Mouse (Mus musculus) thymus, postnatal 14 days (tissue): ENCODE results near the gene Vwa3a.

Source experiments
- DNase-seq: peaks from one replicate; pipeline ENCODE4 v3.0.0; 2021

The Vwa3a gene

GRCm38 (mm10) chr7:120748478-120748877, 9.4 kb downstream of the Vwa3a start:
- DNase-seq: no peak

GRCm38 (mm10) chr7:120751330-120751729, 12.2 kb downstream of the Vwa3a start:
- DNase-seq: no peak

DNA sequence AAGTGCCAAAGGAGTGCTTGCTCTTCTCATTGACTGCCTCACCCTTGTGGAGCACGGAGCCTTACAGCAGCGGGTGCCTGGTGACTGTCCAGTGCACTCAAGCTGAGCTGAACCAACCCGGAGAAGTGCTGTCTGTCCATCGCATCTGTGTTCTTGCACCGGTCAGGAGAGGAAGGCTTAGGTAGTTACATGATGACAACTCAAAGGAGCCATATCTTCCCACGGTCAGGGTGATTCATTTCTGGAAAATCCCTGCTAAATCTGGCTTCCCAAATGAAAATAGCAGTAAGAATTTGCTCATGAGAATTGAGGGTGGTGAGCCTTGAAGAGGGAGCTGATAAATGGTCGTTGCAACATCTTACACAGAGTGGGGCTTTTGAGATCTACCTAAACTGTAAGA, 12.8 kb downstream of the Vwa3a start:
- DNase-seq: no peak

DNA sequence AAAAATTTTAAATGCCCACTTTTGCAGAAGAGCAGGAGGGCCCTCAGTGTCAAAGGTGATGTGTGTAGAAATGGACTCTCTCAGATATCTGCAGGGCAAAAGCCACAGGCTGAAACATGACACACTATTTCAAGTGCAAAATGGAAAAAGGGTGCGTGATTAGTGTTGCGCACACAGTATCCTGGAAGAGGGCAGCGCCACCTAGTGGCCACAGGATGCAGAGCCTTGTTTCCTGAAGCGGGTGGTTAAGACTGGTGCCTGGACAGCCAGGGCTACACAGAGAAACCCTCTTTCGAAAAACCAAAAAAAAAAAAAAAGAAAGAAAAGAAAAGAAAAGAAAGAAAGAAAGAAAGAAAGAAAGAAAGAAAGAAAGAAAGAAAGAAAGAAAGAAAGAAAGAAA, 15.6 kb downstream of the Vwa3a start:
- DNase-seq: peak; percentile 81

GRCm38 (mm10) chr7:120767369-120767768, 28.3 kb downstream of the Vwa3a start:
- DNase-seq: no peak

DNA sequence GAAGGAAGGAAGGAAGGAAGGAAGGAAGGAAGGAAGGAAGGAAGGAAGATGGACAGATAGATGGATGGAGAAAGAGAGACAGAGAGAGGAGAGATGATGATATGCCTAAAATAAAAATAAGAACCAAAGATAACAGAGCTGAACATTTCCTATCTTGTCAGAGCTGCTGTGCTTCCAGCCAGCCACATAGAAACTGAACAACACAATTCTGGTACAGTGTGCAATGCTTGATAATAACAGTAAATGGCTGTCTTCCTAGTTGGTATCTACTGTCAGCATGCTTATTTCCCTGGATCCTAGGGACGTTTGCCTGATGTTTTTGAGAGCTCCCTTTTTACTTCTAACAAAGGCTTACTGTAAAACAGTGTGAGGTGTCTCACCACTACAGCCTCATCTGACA, 32.3 kb downstream of the Vwa3a start:
- DNase-seq: no peak

- DNase-seq: no peak
Observed at GRCm38 (mm10) chr7:120778012-120778411, 38.9 kb downstream of the Vwa3a start.

DNA sequence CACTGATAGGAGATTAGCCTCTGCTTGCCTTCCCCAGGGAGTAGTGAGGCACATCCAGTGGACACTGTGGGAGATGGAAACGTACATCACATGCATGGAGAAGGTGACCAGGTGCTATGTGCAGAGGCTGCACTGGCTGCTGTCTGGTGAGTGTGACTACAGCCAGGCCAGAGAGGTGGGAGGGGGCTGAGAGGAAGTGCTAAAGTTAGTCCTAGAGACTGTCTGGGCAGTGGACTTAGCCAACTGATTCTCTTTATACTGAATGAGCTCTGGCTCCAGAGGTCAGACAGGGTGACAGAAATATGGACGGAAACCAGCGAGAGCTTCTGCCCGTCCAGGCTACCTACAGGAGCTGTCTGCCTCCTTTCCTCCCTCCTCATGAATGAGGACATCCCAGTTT, 56.4 kb downstream of the Vwa3a start:
- no peak for DNase-seq

DNA sequence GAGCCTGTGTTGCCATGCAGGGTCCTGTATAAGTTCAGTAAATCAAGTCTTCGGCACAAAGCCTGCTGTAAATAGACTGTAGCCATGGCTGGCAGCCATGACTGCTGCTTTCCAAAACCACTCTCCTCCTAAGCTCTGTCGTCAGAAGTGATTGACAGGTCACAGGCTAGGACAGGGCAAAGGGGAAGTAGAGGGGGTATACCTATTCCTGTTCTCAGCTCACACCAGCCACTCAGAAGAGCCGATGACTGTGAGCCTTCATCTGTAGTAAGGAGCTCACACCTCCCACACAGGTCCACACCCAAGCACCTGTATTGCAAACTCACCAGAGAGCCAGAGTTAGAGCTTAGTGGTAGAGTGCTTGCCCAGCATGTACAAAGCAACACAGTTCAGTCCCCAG, 57.3 kb downstream of the Vwa3a start:
- DNase-seq: no peak

DNA sequence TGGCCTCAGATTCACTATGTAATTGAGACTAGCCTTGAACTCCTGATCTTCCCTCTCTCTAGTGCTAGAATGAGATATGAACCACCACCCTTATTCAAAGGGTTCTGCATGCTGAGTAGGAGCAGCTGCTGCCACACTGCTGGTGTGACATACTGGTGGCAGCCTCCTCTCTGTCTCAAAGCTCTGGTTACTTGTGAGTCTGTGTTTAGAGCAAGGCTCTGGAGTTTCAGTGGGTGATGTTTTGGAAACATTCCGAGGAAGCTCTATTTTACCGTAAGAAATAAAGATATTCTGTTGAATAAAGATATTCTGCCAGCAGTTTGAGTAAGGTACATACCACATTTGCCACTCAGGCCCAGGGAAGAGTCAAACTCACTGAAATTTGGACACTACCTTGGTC, 64.2 kb downstream of the Vwa3a start:
- no peak for DNase-seq

DNA sequence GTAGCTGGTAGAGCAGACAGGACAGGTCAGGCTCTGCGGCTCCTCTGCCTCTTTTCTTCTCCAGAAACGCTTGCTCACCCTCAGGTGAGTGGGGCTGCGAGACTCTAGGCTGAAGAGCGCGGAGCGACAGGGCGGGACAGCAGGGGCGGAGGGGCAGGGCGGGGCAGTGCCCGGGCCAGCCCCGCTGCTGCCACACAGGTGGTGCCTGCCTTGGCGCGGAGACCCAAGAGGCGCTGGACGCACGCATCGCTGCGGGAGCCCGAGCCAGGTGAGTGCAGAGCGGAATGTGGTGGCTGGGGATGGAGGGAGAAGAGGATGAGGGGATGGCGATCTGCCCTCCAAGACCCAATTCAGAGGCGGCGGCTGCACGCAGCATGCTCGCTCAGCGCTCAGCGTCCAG, 70.6 kb downstream of the Vwa3a start:
- DNase-seq: no peak

DNA sequence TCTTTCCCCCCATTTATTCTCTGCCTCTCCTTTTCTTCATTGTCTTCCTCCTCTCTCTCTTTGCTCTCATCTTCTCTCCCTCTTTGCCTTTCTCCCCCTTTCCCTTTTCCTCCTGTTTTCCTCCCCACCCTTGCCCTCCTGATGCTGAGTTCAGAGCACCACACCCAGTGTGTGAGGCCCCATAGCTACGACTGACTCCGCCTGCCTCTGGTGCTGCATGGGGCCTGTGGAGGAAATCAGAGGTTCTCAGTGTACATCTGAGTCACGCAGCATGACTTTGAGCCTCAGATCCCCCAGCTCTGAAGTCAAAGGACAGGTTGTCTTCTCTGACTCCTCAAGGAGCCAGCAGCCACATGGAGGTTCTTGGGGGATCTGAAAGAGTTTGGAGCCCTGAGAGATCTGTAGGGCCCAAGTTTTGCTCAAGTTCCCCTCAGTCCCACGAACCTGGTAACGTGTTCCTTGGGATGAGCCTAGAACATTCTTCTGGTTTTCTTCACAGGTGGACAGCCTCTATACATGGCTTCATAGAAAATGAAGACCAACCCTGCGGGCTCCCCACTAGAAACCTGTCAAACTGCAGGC, 72.8 kb downstream of the Vwa3a start, which contains the start of gene Gm5737:
TSS of gene Gm5737 (plus strand) at position 532 of the 582 bp plus-strand sequence.
- DNase-seq: no peak

DNA sequence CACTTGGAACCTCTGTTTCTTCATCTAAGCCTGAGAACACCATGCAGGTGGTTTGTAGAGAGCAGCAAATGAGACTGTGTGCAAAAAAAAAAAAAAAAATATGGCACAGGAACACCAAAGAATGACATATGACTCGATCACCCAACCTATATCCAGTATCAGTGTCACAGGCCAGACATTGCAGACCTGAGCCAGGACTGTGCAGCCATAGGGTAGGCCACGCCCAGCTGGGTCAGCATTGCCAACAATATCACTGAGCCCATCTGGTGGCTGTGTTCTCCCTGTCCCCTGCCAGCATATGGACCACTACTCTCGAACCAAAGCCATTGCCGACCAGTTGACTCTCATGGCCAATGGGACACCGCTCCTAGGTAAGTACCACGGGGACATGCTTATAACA, 78.4 kb downstream of the Vwa3a start:
- DNase-seq: no peak

GRCm38 (mm10) chr7:120819386-120819785, 80.3 kb downstream of the Vwa3a start:
- DNase-seq: no peak

GRCm38 (mm10) chr7:120823248-120823647, 84.1 kb downstream of the Vwa3a start:
- DNase-seq: peak; percentile 69

- DNase-seq: no peak
Observed at GRCm38 (mm10) chr7:120825097-120825496, 86.0 kb downstream of the Vwa3a start.

- peak; percentile 46 for DNase-seq
Observed at GRCm38 (mm10) chr7:120826408-120826807, 87.3 kb downstream of the Vwa3a start.

DNA sequence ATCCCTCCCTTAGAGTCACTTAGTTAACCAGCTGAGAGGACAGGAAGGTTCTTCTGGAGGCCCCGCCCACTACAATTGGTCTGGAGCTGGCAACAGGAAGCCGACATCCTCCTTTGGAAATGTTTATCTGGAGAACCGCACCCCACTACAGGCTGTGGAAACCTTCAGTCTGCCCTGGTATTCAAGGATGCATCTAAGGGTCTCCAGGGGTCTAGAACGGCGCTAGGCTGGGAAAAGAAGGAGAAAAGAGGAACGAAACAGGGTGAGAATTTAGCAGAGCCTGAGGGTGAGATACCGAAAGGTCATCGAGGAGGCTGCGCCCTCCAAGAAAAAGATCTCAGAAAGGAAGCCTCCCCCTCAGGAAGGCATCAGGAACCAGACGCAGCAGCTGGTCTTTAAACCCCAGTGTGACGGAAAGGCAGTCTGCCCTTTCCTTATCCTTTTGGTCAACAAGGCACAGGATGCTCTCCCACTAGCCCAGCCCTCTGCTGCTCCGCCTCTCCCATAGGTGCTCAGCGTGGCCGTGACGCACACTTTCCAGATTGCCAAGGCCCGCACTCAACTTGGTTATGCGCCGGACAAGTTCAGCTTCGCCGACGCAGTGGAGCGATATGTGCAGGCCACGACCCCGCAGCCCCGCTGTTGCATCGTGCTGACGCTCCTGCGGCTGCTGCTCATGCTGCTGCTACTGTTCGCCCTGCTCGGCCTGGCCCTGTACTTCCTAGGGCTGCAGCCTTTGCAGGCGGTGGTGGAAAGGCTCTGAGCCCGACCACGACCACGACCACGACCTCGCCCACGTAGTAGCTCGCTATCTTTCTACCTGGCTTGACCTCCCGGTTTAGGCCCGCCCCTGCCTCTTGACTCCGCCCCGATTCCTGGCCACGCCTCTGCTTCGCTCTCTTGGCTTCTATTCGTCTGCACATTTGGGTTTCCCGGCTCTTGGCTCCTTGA, 91.6 kb downstream of the Vwa3a start:
- DNase-seq: peak; percentile 67

DNA sequence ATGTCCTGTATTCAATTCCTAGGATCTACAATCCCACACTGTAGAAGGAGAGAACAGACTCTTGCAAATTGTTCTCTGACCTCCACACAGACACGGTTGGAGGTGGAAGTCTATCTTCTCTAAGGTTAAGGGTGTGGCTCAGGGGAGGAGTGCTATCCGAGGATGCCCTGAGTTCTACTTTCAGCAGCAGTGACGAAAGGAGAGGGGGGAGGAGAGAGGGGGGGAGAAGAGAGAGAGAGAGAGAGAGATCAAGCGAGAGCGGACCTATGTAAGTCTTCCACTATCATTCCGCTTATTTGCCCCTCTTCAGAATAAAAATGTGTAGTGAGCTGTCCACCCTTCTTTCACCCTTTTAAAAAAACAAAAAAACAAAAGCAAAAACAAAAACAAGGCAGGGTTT, 95.3 kb downstream of the Vwa3a start:
- DNase-seq: peak; percentile 24

DNA sequence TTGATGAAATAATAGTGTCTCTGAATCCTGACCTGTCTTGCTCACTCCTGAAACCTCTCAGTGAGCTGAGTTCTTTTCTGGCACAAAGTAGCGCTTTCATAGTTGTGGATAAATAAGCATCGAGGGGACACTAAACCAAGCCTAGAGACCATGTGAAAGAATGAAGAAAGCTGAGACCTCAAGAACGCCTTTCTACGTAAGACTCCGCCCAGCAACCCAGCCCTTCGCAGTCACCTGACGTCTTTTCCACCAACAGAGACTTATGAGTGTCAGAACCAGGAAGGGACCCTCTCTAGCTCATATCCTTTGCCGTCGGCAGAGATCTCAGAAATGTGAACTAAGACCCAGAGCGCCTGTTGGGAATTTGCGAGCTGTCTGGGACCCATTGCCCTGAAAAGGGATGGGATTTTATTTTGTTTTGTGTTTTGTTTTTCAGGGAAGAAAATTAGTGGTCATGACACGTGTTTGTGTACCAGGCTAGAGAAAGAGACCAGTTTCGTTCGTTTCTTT, 95.8 kb downstream of the Vwa3a start:
- DNase-seq: peak; percentile 80

GRCm38 (mm10) chr7:120835449-120836359, 96.6 kb downstream of the Vwa3a start:
- peak; percentile 94 for DNase-seq

GRCm38 (mm10) chr7:120836361-120836760, 97.2 kb downstream of the Vwa3a start:
- DNase-seq: peak; percentile 20
